Mouse (Mus musculus) liver, adult (tissue): ENCODE data around the gene Tas2r125.

Experiments used
- GATA4 ChIP-seq: IDR thresholded peaks from 2 replicates; pipeline ENCODE4 v1.6.1; 2014; ENCODE audit warnings: mild to moderate bottlenecking, low read length; ENCODE audit not compliant: insufficient replicate concordance

Gene Tas2r125

DNA sequence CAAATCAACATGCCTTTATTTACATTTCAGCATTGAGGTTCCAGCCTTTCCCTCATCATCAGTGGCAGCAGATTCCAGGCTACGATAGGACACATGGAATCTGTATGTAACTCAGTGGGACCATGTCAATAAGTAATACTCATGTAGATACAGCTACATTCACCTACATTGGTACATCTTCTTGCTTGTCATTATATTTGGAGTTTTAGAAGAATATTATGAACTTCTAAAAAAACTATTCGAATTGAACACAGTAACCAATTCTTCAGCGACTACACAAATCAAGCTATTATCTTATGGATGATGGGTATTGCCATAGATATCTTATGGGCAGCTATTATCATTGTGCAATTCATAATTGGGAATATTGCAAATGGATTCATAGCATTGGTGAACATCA is at the start of gene Tas2r125:
Gene Tas2r125, plus strand, starts transcription at position 301 of the 400 bp plus-strand sequence.
- no peak for TF ChIP-seq GATA4

DNA sequence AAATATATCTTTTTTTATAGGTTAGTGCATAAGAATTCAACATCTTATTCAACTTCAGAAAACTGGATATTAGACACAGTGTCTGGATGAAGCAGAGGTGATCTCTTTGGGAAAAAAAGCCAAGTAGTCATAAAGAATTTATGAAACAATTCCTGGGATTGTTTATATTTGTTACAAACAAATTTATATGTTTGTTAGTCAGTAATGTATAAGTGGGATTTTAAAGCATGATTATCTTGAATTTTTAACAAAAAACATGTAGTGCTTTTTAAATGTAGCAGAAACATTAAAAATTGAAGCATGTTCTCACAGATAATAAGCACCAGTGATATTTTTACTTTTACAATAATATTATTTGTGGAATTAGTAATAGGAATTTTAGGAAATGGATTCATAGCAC is 41.7 kb upstream of the Tas2r125 start, which contains the start of gene Tas2r110:
Gene Tas2r110, plus strand, starts transcription at position 301 of the 400 bp plus-strand sequence.
- no peak for TF ChIP-seq GATA4

DNA sequence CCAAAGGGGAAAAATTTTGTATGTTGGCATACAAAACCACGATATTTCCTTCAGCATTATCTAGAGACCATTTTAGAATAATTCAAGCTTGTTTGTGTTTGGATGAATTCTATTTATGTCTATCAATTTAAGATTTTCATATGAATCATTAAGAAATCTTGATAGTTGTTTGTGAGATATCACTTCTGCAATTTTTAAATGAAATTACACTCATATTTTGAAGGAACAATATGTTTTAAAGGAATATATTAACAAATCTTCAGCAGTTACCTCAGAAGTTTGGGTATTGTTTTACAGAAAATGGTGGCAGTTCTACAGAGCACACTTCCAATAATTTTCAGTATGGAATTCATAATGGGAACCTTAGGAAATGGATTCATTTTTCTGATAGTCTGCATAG is 16.7 kb upstream of the Tas2r125 start, which contains the start of gene Tas2r113:
Gene Tas2r113, plus strand, starts transcription at position 301 of the 400 bp plus-strand sequence.
- TF ChIP-seq GATA4 = no peak

DNA sequence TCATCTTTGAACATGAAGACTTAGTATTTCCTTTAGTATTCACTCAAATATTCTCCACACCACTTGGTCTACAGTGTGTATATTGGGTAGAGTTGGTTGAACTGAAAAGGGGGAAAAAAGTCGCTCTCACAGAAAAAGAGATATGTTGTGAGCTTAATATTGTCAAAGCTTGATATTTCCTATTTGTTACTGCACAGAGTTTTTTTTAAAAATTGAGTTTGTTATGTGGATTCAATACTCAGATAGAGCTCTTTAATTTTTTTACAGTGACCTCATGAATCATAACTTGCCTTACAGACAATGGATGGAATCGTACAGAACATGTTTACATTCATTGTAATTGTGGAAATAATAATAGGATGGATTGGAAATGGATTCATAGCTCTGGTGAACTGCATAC is 41.4 kb downstream of the Tas2r125 start, which contains the start of gene Tas2r129:
Gene Tas2r129, plus strand, starts transcription at position 301 of the 400 bp plus-strand sequence.
- TF ChIP-seq GATA4 = no peak

DNA sequence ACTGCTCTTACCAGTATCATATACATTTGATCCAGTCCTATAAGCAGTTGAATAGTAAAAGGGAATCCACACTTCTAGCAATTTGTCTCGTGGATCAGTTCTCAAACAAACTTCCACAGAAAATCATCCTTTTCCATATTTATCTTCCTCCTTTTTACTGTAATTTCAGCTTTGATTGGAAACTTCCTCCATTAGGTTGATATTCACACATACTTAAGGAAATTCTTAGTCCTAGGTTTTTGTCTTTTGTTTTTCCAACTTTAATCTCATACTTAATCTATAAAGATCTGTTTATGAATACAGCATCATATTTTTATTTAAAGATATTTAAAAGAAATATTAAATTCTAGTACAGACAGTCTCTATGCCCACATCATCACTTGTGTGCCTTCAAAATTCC is 48.4 kb downstream of the Tas2r125 start, which contains the start of gene Tas2r131:
Gene Tas2r131, minus strand, starts transcription at position 101 of the 400 bp plus-strand sequence.
- TF ChIP-seq GATA4 = no peak
